Mouse (Mus musculus) heart, embryonic 16.5 days (tissue): ENCODE data around the gene 0610010K14Rik. TPM values are rescaled to one million over a fixed set of nuclear protein-coding genes. Genes with fewer than 3 reads are reported as not detected.

Experiments used
- microRNA counts: library from miRNA; unstranded; fragments of <30 nt; microRNA quantifications from one replicate; lab custom pipeline; 2016
- microRNA-seq: library from miRNA; unstranded; fragments of <30 nt; microRNA quantifications from one replicate; pipeline ENCODE4, GENCODE M21; 2017
- polyA plus RNA-seq: library from polyadenylated mRNA; unstranded; fragments of >200 nt; fragmentation: Nextera tagmentation; extraction: Ambion mirVana; gene quantifications from 2 replicates; pipeline ENCODE4 v1.2.1, GENCODE M21; 2015

The 0610010K14Rik gene
- polyA plus RNA-seq, 1 experiment from 2014 or later: 116 TPM

MicroRNAs within 50 kb of the gene (microRNA counts, 519-probe panel; counts per million panel counts)
- microRNA mmu-miR-195 (lab: Ali Mortazavi, UCI) (not detected), microRNA mmu-miR-497 (lab: Ali Mortazavi, UCI) (2,246 counts per million, percentile 40 among the panel's probes with 10 or more counts)

Small RNAs within 50 kb of the gene (microRNA-seq; reads per million reads assigned to microRNA genes)
- 690 reads per million, percentile 75 among the genes with 10 or more reads in this experiment for gene Mir195a
- gene Mir497: not detected
- not detected for gene Mir497b

Other genes with a start within 250 kb of the 0610010K14Rik start
- 421 and 428 TPM in 2 replicates for gene Gabarap, start 246.8 kb downstream of the 0610010K14Rik start, polyA plus RNA-seq
- gene Phf23, start 242.1 kb downstream of the 0610010K14Rik start, polyA plus RNA-seq: 42.0 and 43.9 TPM in 2 replicates
- gene Dvl2, start 237.3 kb downstream of the 0610010K14Rik start, polyA plus RNA-seq: 17.1 and 19.2 TPM in 2 replicates
- gene Acadvl, start 222.5 kb downstream of the 0610010K14Rik start, polyA plus RNA-seq: 276 and 298 TPM in 2 replicates
- gene Dlg4, start 221.0 kb downstream of the 0610010K14Rik start, polyA plus RNA-seq: 4.6 and 4.7 TPM in 2 replicates
- not detected in 2 replicates for gene Asgr1, start 183.8 kb downstream of the 0610010K14Rik start, polyA plus RNA-seq
- 0.22 TPM in 1 of 2 replicates, not detected in the other for gene Asgr2, start 145.3 kb downstream of the 0610010K14Rik start, polyA plus RNA-seq
- gene Mgl2, start 107.6 kb downstream of the 0610010K14Rik start, polyA plus RNA-seq: 0.64 and 1.1 TPM in 2 replicates
- 0.51 and 1.1 TPM in 2 replicates for gene Clec10a, start 81.7 kb downstream of the 0610010K14Rik start, polyA plus RNA-seq
- gene Slc16a11, start 25.2 kb downstream of the 0610010K14Rik start, polyA plus RNA-seq: 0.33 and 0.41 TPM in 2 replicates
- gene Slc16a13, start 16.9 kb downstream of the 0610010K14Rik start, polyA plus RNA-seq: 5.0 and 5.6 TPM in 2 replicates
- gene Bcl6b, start 8.1 kb downstream of the 0610010K14Rik start, polyA plus RNA-seq: 18.1 and 20.2 TPM in 2 replicates
- gene Gm21988, start 1.9 kb upstream of the 0610010K14Rik start, polyA plus RNA-seq: 8.2 and 9.0 TPM in 2 replicates
- 218 and 227 TPM in 2 replicates for gene Rnasek, start 1.9 kb upstream of the 0610010K14Rik start, polyA plus RNA-seq
- gene Alox12, start 17.4 kb upstream of the 0610010K14Rik start, polyA plus RNA-seq: 3.5 and 4.2 TPM in 2 replicates
- 2.8 and 7.2 TPM in 2 replicates for gene Alox12e, start 84.7 kb upstream of the 0610010K14Rik start, polyA plus RNA-seq
- gene Alox15, start 114.1 kb upstream of the 0610010K14Rik start, polyA plus RNA-seq: 0.56 and 1.1 TPM in 2 replicates
- gene Pelp1, start 172.1 kb upstream of the 0610010K14Rik start, polyA plus RNA-seq: 22.1 and 22.5 TPM in 2 replicates
- 9.5 and 11.7 TPM in 2 replicates for gene Arrb2, start 194.7 kb upstream of the 0610010K14Rik start, polyA plus RNA-seq
- 25.2 and 27.8 TPM in 2 replicates for gene Med11, start 214.0 kb upstream of the 0610010K14Rik start, polyA plus RNA-seq
- gene Zmynd15, start 221.5 kb upstream of the 0610010K14Rik start, polyA plus RNA-seq: 1.5 and 1.7 TPM in 2 replicates
- 10.2 and 10.9 TPM in 2 replicates for gene Cxcl16, start 222.1 kb upstream of the 0610010K14Rik start, polyA plus RNA-seq